Mouse (Mus musculus) gastrocnemius, adult 2 months (tissue): ENCODE data around the gene Ttc13. TPM values are rescaled to one million over a fixed set of nuclear protein-coding genes. Genes with fewer than 3 reads are reported as not detected.

Experiments
- DNase-seq: peaks from one replicate; pipeline ENCODE4 v3.0.0; 2022
- H3K27ac ChIP-seq: fragments of 200-600 bp; 2 replicates; pipeline ENCODE4 v1.8.1; 2022; ENCODE audit warnings: mild to moderate bottlenecking
- H3K4me3 ChIP-seq: fragments of 200-600 bp; 2 replicates; pipeline ENCODE4 v1.8.1; 2022; ENCODE audit warnings: mild to moderate bottlenecking, moderate library complexity
- CTCF ChIP-seq: fragments of 200-600 bp; IDR thresholded peaks from 2 replicates; pipeline ENCODE4 v1.8.1; 2022; ENCODE audit warnings: antibody characterized with exemption, mild to moderate bottlenecking, moderate library complexity
- intact Hi-C: fragments of 180-260 bp; cut with DNase I; formaldehyde crosslinking; loops from one replicate; pipeline ENCODE4 v1.15.1; 2025
- total RNA-seq, 2 experiments: library from RNA; stranded (reverse); gene quantifications; 2 replicates each; pipeline ENCODE4 v1.2.3; 2021

The Ttc13 gene
- total RNA-seq, 2 experiments from 2014 or later: 19.3 to 20.8 TPM

DNA sequence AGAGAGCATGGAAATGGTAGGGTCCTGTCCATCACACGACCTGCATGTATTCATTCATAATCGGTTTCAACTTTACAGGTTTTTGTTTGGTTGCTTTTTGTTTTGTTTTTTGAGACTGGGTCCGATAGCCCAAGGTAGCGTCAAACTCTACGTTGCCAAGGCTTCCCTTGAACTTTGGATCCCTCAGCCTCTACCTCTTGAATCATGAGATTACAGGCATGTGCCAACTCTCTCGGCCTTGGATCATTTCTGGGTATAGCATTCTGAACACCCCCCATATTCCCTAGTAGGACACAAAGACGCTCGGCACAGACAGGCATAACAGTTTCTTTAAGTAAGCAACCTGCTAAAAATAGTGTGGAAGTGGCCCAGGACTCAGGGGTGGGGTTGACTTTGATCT, 80.2 kb downstream of the Ttc13 start:
- Histone ChIP-seq H3K4me3 (no peak overlapping the region), H3K27ac (peak overlapping the region; percentile 46)
- no peak for DNase-seq
- TF ChIP-seq CTCF: no peak
- intact Hi-C loops: no loop called here

GRCm38 (mm10) chr8:124635247-124635502, 86.6 kb downstream of the Ttc13 start:
- intact Hi-C loops: no loop called here
- Histone ChIP-seq H3K27ac (no peak overlapping the region), H3K4me3 (no peak overlapping the region)
- no peak for DNase-seq
- no peak for TF ChIP-seq CTCF

- no peak for DNase-seq
- TF ChIP-seq CTCF: no peak
- Histone ChIP-seq H3K4me3 (no peak overlapping the region), H3K27ac (peak overlapping the region; percentile 69; the same call in 1 of the 2 replicates)
- intact Hi-C loops: no loop called here
These were observed 87.2 kb downstream of the Ttc13 start for GRCm38 (mm10) chr8:124634411-124635246.

GRCm38 (mm10) chr8:124633001-124633703, 88.6 kb downstream of the Ttc13 start:
- Histone ChIP-seq H3K4me3 (peak overlapping the region; percentile 48), H3K27ac (peak overlapping the region; percentile 69)
- DNase-seq: peak; percentile 77
- intact Hi-C loops: no loop called here
- no peak for TF ChIP-seq CTCF

GRCm38 (mm10) chr8:124631966-124632365, 89.8 kb downstream of the Ttc13 start:
- Histone ChIP-seq H3K27ac (peak overlapping the region; percentile 69; the same call in 1 of the 2 replicates), H3K4me3 (no peak overlapping the region)
- DNase-seq: no peak
- no peak for TF ChIP-seq CTCF
- intact Hi-C loops: no loop called here

- no peak for DNase-seq
- TF ChIP-seq CTCF: no peak
- peak overlapping the region; percentile 69 for H3K27ac ChIP-seq
- intact Hi-C loops: no loop called here
- H3K4me3 ChIP-seq: no peak overlapping the region
These were observed 90.9 kb downstream of the Ttc13 start for GRCm38 (mm10) chr8:124630891-124631290.

- TF ChIP-seq CTCF: no peak
- Histone ChIP-seq H3K4me3 (no peak overlapping the region), H3K27ac (peak overlapping the region; percentile 69)
- intact Hi-C loops: no loop called here
- DNase-seq: peak; percentile 51
These were observed 91.3 kb downstream of the Ttc13 start for GRCm38 (mm10) chr8:124630489-124630888.

GRCm38 (mm10) chr8:124626251-124626650, 95.5 kb downstream of the Ttc13 start:
- no peak overlapping the region for H3K4me3 ChIP-seq
- DNase-seq: no peak
- intact Hi-C loops: loop anchor here (5.0 kb wide), 1 partner anchor 36 kb away; the partner anchor contains the start of gene 2310022B05Rik
- no peak overlapping the region for H3K27ac ChIP-seq
- TF ChIP-seq CTCF: no peak

Other genes with a start within 250 kb of the Ttc13 start
- gene Cog2, start 201.2 kb downstream of the Ttc13 start, total RNA-seq: 10 to 100 TPM; 17.1 to 17.7 TPM
- 10 to 100 TPM; 12.0 to 18.0 TPM for gene Agt, start 152.3 kb downstream of the Ttc13 start, total RNA-seq
- gene Capn9, start 145.9 kb downstream of the Ttc13 start, total RNA-seq: not detected
- gene 2310022B05Rik, start 58.6 kb downstream of the Ttc13 start, total RNA-seq: 10 to 100 TPM; 10.4 to 17.3 TPM
- 1 to 10 TPM; 2.9 to 3.5 TPM for gene Arv1, start 156 bp upstream of the Ttc13 start, total RNA-seq
- 1 to 10 TPM in 1 of 2 experiments, under 1 TPM in 1; 0.54 to 1.2 TPM for gene Fam89a, start 29.8 kb upstream of the Ttc13 start, total RNA-seq
- gene Trim67, start 71.1 kb upstream of the Ttc13 start, total RNA-seq: under 1 TPM; 0.06 to 0.10 TPM
- gene Gnpat, start 141.1 kb upstream of the Ttc13 start, total RNA-seq: 100 to 1,000 TPM; 157 to 173 TPM
- 10 to 100 TPM; 29.7 to 34.0 TPM for gene 2810004N23Rik, start 141.1 kb upstream of the Ttc13 start, total RNA-seq
- gene Exoc8, start 175.7 kb upstream of the Ttc13 start, total RNA-seq: 1 to 10 TPM; 7.6 to 7.8 TPM
- 1 to 10 TPM; 6.7 to 7.5 TPM for gene Sprtn, start 175.9 kb upstream of the Ttc13 start, total RNA-seq
- 100 to 1,000 TPM; 159 to 192 TPM for gene Egln1, start 227.3 kb upstream of the Ttc13 start, total RNA-seq